Mouse (Mus musculus): ENCODE measurements around the gene Zfp277. TPM values are rescaled to one million over a fixed set of nuclear protein-coding genes. Genes with fewer than 3 reads are reported as not detected.

Zfp277 gene
- polyA plus RNA-seq, 1 experiment, result 5.9 TPM

- 81% methylated on average over 10 of the region's 10 CpGs for WGBS
- no peak for DNase-seq (ENCODE audit: low read depth, low spot score)
These were observed 64.4 kb downstream of the Zfp277 start for GRCm38 (mm10) chr12:40381173-40381801.

- no peak for DNase-seq (ENCODE audit: low read depth, low spot score)
- 79% methylated on average over 4 of the region's 4 CpGs for WGBS
These were observed 66.2 kb downstream of the Zfp277 start for GRCm38 (mm10) chr12:40379538-40379923.

- DNase-seq (ENCODE audit: low read depth, low spot score), result no peak
- WGBS, result 88% methylated on average over 17 of the region's 17 CpGs
These were observed 66.8 kb downstream of the Zfp277 start for GRCm38 (mm10) chr12:40378621-40379537.

- WGBS, result 94% methylated on average over 3 of the region's 3 CpGs
These were observed 93.8 kb downstream of the Zfp277 start for GRCm38 (mm10) chr12:40351879-40352278.

GRCm38 (mm10) chr12:40348251-40348650 lies 97.5 kb downstream of the Zfp277 start:
- WGBS, result 48% methylated on average over 4 of the region's 4 CpGs
- DNase-seq (ENCODE audit: low read depth, low spot score), result no peak

More at GRCm38 (mm10) chr12:40351879-40352278, 93.8 kb downstream of the Zfp277 start:
- no peak for DNase-seq (ENCODE audit: low read depth, low spot score)

- no peak for DNase-seq (ENCODE audit: low read depth, low spot score)
- 92% methylated on average over 10 of the region's 10 CpGs for WGBS
These were observed 98.5 kb downstream of the Zfp277 start for GRCm38 (mm10) chr12:40347060-40347698.

GRCm38 (mm10) chr12:40341443-40341842 lies 104.3 kb downstream of the Zfp277 start:
- no peak for DNase-seq (ENCODE audit: low read depth, low spot score)
- WGBS, result 55% methylated on average over 5 of the region's 5 CpGs

- WGBS, result 83% methylated on average over 3 of the region's 3 CpGs
- no peak for DNase-seq (ENCODE audit: low read depth, low spot score)
These were observed 110.4 kb downstream of the Zfp277 start for GRCm38 (mm10) chr12:40335303-40335702.

- 93% methylated on average over 3 of the region's 3 CpGs for WGBS
- no peak for DNase-seq (ENCODE audit: low read depth, low spot score)
These were observed 114.2 kb downstream of the Zfp277 start for GRCm38 (mm10) chr12:40331467-40331866.

GRCm38 (mm10) chr12:40327012-40327660 lies 118.6 kb downstream of the Zfp277 start:
- WGBS, result 43% methylated on average over 5 of the region's 5 CpGs
- DNase-seq (ENCODE audit: low read depth, low spot score), result no peak

GRCm38 (mm10) chr12:40325582-40325981 lies 120.1 kb downstream of the Zfp277 start:
- DNase-seq (ENCODE audit: low read depth, low spot score), result no peak
- 92% methylated on average over 5 of the region's 5 CpGs for WGBS

- no peak for DNase-seq (ENCODE audit: low read depth, low spot score)
- 89% methylated on average over 5 of the region's 5 CpGs for WGBS
These were observed 120.9 kb downstream of the Zfp277 start for GRCm38 (mm10) chr12:40324819-40325218.

GRCm38 (mm10) chr12:40315146-40315545 lies 130.6 kb downstream of the Zfp277 start:
- DNase-seq (ENCODE audit: low read depth, low spot score), result no peak
- 91% methylated on average over 2 of the region's 2 CpGs for WGBS

- DNase-seq (ENCODE audit: low read depth, low spot score), result no peak
- WGBS, result 55% methylated on average over 6 of the region's 6 CpGs
These were observed 141.7 kb downstream of the Zfp277 start for GRCm38 (mm10) chr12:40303960-40304359.

- 76% methylated on average over 3 of the region's 3 CpGs for WGBS
- no peak for DNase-seq (ENCODE audit: low read depth, low spot score)
These were observed 147.1 kb downstream of the Zfp277 start for GRCm38 (mm10) chr12:40298636-40299035.

- WGBS, result 66% methylated on average over 4 of the region's 4 CpGs
- no peak for DNase-seq (ENCODE audit: low read depth, low spot score)
These were observed 159.2 kb downstream of the Zfp277 start for GRCm38 (mm10) chr12:40286539-40286938.

- 80% methylated on average over 4 of the region's 4 CpGs for WGBS
- no peak for DNase-seq (ENCODE audit: low read depth, low spot score)
These were observed 164.9 kb downstream of the Zfp277 start for GRCm38 (mm10) chr12:40280596-40281325.

- DNase-seq (ENCODE audit: low read depth, low spot score), result no peak
- WGBS, result 88% methylated on average over 3 of the region's 3 CpGs
These were observed 168.1 kb downstream of the Zfp277 start for GRCm38 (mm10) chr12:40277581-40277980.

GRCm38 (mm10) chr12:40274931-40275330 lies 170.8 kb downstream of the Zfp277 start:
- no peak for DNase-seq (ENCODE audit: low read depth, low spot score)

All from large intestine, adult 2 months (tissue).